Mouse (Mus musculus) brain, adult 2 months (tissue): ENCODE results near the gene Kcnj6.

Experiments
- DNase-seq: peaks from one replicate; pipeline ENCODE4 v3.0.0; 2011; ENCODE audit warnings: low read depth, low spot score

Gene Kcnj6

GRCm38 (mm10) chr16:94720476-94721153 is 276.9 kb downstream of the Kcnj6 start:
- DNase-seq, result no peak

GRCm38 (mm10) chr16:94719488-94719887 is 278.0 kb downstream of the Kcnj6 start:
- no peak for DNase-seq

GRCm38 (mm10) chr16:94718919-94719318 is 278.6 kb downstream of the Kcnj6 start:
- peak; percentile 67 for DNase-seq

- no peak for DNase-seq
Observed at GRCm38 (mm10) chr16:94717051-94717450, 280.4 kb downstream of the Kcnj6 start.

- no peak for DNase-seq
Observed at GRCm38 (mm10) chr16:94714483-94714882, 283.0 kb downstream of the Kcnj6 start.

GRCm38 (mm10) chr16:94713480-94714094 is 283.9 kb downstream of the Kcnj6 start:
- peak; percentile 90 for DNase-seq

GRCm38 (mm10) chr16:94701971-94702370 is 295.5 kb downstream of the Kcnj6 start:
- DNase-seq, result no peak

- DNase-seq, result no peak
Observed at GRCm38 (mm10) chr16:94701141-94701540, 296.4 kb downstream of the Kcnj6 start.
